Mouse (Mus musculus) heart, adult 2 months (tissue): ENCODE measurements around the gene Polrmt. TPM values are rescaled to one million over a fixed set of nuclear protein-coding genes. Genes with fewer than 3 reads are reported as not detected.

ENCODE experiments used
- DNase-seq, 2 experiments: peaks; one replicate each; pipeline ENCODE4 v3.0.0; 2021
- H3K27ac ChIP-seq: fragments of 200-600 bp; 2 replicates; pipeline ENCODE4 v1.8.1; 2022
- H3K27me3 ChIP-seq: fragments of 200-500 bp; 2 replicates; pipeline ENCODE4 v1.6.1; 2012; ENCODE audit warnings: mild to moderate bottlenecking, low read length, inconsistent platforms, mixed read lengths; ENCODE audit not compliant: control insufficient read depth, insufficient read depth
- H3K36me3 ChIP-seq: fragments of 200-500 bp; 2 replicates; pipeline ENCODE4 v1.6.1; 2012; ENCODE audit warnings: low read length, inconsistent platforms; ENCODE audit not compliant: control insufficient read depth, insufficient read depth
- H3K4me1 ChIP-seq: fragments of 200-500 bp; 2 replicates; pipeline ENCODE4 v1.6.1; 2011; ENCODE audit warnings: low read length; ENCODE audit not compliant: control insufficient read depth, insufficient read depth
- H3K4me3 ChIP-seq: fragments of 200-600 bp; 2 replicates; pipeline ENCODE4 v1.8.1; 2022
- H3K79me2 ChIP-seq: fragments of 200-500 bp; replicated peaks from 2 replicates; pipeline ENCODE4 v1.6.1; 2012; ENCODE audit warnings: mild to moderate bottlenecking, inconsistent platforms, low read length, moderate library complexity, mixed read lengths; ENCODE audit not compliant: control insufficient read depth, insufficient read depth
- H3K9ac ChIP-seq: fragments of 200-500 bp; 2 replicates; pipeline ENCODE4 v1.6.1; 2012; ENCODE audit warnings: low read depth, mild to moderate bottlenecking, control low read depth, inconsistent platforms, low read length, mixed read lengths
- CTCF ChIP-seq: fragments of 200-600 bp; IDR thresholded peaks from 2 replicates; pipeline ENCODE4 v1.8.1; 2022; ENCODE audit warnings: antibody characterized with exemption, mild to moderate bottlenecking, moderate library complexity
- EP300 ChIP-seq: fragments of 200-500 bp; IDR thresholded peaks from 2 replicates; pipeline ENCODE4 v1.6.1; 2011; ENCODE audit warnings: low read depth, low read length, control low read depth; ENCODE audit not compliant: insufficient read depth
- POLR2A ChIP-seq: fragments of 200-500 bp; IDR thresholded peaks from 2 replicates; pipeline ENCODE4 v1.6.1; 2011; ENCODE audit warnings: mild to moderate bottlenecking, low read depth, low read length, control low read depth; ENCODE audit not compliant: insufficient read depth
- WGBS: fragments of 180-500 bp; shearing (Covaris S2); methylation state at CpG from one replicate; pipeline ENCODE4 v1.1.7; 2018; 5-methylcytosine and 5-hydroxymethylcytosine counted together
- intact Hi-C: fragments of 180-260 bp; cut with DNase I; formaldehyde crosslinking; loops from one replicate; pipeline ENCODE4 v1.15.1; 2025
- polyA plus RNA-seq: library from polyadenylated mRNA; depleted of rRNA; stranded (reverse); fragments of >200 nt; gene quantifications from 2 replicates; pipeline ENCODE4 v1.2.3, GENCODE M21; 2012
- total RNA-seq, 2 experiments: library from RNA; stranded (reverse); gene quantifications; 2 replicates each; pipeline ENCODE4 v1.2.3; 2021

The Polrmt gene
- total and polyA plus RNA-seq, 3 experiments: 42.2 to 52.3 (median 44.7) TPM

DNA sequence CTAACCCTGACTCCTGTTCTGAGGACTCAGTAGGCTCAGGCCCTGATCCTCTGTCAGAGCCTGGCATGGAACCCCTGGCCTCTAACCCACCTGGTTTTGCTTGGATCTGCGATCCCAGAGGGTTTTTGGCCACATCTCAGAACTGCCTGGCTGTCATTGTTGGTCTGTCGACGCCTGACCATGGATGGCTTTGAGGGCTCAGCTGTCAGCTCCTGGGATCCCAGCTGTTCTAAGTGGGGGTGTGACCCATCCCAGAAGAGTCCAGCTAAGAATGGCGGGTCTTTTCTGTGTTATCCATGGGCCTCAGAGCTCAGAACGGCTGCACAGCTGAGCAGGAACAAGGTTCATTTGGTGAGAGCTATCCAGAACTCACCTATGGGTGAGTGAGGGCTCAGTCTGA lies 25.3 kb downstream of the Polrmt start:
- intact Hi-C loops: no loop called here
- Histone ChIP-seq H3K27me3 (peaks cover 4% of the 10 kb centered on the region; the same call in 1 of the 2 replicates), H3K9ac (no peak overlapping the region)

DNA sequence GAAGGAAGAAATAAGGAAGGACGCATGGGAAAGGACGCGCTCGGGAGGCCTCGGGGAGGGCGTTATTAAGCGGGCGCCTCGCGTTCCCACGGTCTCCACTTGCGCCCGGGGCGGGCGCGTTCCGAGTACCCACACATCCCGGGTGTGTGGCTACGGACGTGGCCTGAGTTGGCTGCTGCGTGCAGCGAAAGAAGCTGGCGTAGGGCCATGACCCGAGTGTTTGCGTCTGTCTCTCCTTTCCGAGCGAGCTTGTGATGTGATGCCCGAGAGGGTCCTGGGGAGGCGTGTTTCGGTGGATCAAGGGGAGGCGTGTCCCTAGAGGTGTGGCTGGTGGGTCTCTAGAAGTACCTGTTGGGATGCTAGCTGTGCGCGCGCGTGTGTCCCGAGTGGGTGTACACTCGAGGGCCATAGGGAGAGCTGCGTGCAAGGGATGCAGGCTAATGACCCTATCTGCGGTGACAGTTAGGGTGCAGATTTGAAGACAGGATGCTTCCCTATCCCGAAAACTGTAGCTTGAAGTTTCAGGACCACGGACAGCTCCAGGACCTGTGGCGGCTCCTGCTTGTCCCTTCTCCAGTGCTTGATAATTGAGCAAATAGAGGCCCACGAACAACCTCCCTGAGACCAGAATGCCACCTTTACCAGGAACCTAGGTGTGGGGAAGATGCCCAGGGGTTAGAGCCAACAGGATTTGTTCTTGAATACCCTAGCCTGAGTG lies 28.6 kb downstream of the Polrmt start:
- intact Hi-C loops: no loop called here
- peak in 1 of 2 experiments; percentile 74 for DNase-seq
- WGBS: 3% methylated on average over 43 of the region's 43 CpGs
- H3K27ac ChIP-seq: no peak overlapping the region
- H3K9ac ChIP-seq: no peak overlapping the region
- peaks cover 4% of the 10 kb centered on the region; the same call in 1 of the 2 replicates for H3K27me3 ChIP-seq
- TF ChIP-seq CTCF: no peak
- no peak for TF ChIP-seq EP300
- no peak for TF ChIP-seq POLR2A
- no peaks in the 10 kb centered on the region for H3K79me2 ChIP-seq
- peak overlapping the region; percentile 44; the same call in 1 of the 2 replicates for H3K4me3 ChIP-seq
- no peaks in the 10 kb centered on the region for H3K4me1 ChIP-seq
- H3K36me3 ChIP-seq: no peaks in the 10 kb centered on the region

More for the DNA sequence above, 25.3 kb downstream of the Polrmt start:
- Histone ChIP-seq H3K4me3 (no peak overlapping the region), H3K36me3 (no peaks in the 10 kb centered on the region), H3K4me1 (peaks cover 2% of the 10 kb centered on the region; the same call in 1 of the 2 replicates), H3K79me2 (no peaks in the 10 kb centered on the region), H3K27ac (no peak overlapping the region)
- DNase-seq: no peak
- TF ChIP-seq CTCF: no peak
- 41% methylated on average over 5 of the region's 5 CpGs for WGBS

DNA sequence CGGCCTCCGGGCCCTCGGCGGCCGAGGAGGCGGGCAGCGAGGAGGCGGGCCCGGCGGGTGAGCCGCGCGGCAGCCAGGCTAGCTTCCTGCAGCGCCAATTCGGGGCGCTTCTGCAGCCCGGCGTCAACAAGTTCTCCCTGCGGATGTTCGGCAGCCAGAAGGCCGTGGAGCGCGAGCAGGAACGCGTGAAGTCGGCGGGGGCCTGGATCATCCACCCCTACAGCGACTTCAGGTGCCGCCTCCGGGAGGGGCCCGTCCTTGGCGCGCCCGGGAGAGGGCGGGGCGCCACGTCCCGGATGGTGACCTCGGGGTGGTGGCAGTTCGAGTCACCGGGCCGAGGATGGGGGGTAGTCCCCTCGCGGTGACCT lies 29.4 kb downstream of the Polrmt start:
- TF ChIP-seq POLR2A (no peak), CTCF (no peak), EP300 (no peak)
- H3K36me3 ChIP-seq: no peaks in the 10 kb centered on the region
- intact Hi-C loops: no loop called here
- no peak overlapping the region for H3K27ac ChIP-seq
- H3K27me3 ChIP-seq: peaks cover 4% of the 10 kb centered on the region; the same call in 1 of the 2 replicates
- under 1% methylated on average over 43 of the region's 44 CpGs for WGBS
- DNase-seq: no peak
- H3K9ac ChIP-seq: peak overlapping the region; percentile 28
- peaks cover 3% of the 10 kb centered on the region; the same call in 1 of the 2 replicates for H3K4me1 ChIP-seq
- H3K4me3 ChIP-seq: peak overlapping the region; percentile 44
- H3K79me2 ChIP-seq: no peaks in the 10 kb centered on the region

DNA sequence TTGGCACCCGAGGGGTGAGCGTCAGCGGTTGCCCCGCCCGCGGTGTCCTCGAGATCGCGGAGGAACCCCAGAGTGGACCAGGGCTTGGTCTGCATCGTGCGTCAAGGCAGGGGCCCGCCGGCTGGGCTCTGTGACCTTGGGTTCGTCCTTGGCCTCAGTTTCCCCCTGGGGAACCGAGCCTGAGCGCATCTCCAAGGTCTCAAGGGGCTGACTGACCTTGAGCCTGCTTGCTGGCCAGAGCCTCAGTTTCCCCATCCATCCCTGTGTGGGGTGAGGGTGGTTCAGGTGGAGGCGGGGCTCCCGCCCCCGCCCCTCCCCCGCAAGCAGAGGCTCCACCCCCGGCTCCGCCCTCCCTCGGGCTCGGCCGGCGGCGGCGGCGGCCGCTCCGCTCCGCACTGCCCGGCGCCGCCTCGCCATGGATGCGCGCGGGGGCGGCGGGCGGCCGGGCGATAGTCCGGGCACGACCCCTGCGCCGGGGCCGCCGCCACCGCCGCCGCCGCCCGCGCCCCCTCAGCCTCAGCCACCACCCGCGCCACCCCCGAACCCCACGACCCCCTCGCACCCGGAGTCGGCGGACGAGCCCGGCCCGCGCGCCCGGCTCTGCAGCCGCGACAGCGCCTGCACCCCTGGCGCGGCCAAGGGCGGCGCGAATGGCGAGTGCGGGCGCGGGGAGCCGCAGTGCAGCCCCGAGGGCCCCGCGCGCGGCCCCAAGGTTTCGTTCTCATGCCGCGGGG lies 30.0 kb downstream of the Polrmt start, which contains the start of gene Hcn2:
Gene Hcn2 (plus strand): TSS at position 381 of the 734 bp plus-strand sequence.
- Histone ChIP-seq H3K79me2 (no peaks in the 10 kb centered on the region), H3K4me3 (peak within 1 kb of the TSS; percentile 44), H3K36me3 (no peaks in the 10 kb centered on the region), H3K4me1 (peaks cover 3% of the 10 kb centered on the region; the same call in 1 of the 2 replicates), H3K9ac (peak within 1 kb of the TSS; percentile 28), H3K27me3 (peaks cover 4% of the 10 kb centered on the region; the same call in 1 of the 2 replicates), H3K27ac (no peak within 1 kb of the TSS)
- intact Hi-C loops: no loop called here
- TF ChIP-seq POLR2A (no peak), CTCF (no peak), EP300 (no peak)
- WGBS: 2% methylated on average over 51 of the region's 91 CpGs
- DNase-seq: no peak

DNA sequence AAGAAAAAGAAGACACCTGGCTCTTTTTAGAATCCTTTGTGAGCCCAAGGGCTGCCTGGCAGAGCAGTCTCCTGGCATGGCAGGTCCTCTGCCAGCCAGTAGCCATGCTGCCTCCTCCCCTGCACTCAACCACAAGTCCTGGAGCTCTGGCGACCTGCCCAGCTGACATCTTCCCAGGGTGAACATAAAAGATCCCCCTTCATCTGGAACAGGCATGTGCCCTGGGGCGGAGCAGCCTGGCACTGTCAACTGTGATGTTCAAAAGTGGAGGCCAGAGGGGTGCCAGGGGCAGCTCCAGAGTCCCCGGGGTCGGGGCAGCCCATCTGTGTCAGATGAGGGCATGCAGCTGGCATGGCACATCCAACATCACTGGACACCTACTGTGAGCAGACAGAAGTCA lies 31.4 kb downstream of the Polrmt start:
- 53% methylated on average over 4 of the region's 4 CpGs for WGBS
- peaks cover 4% of the 10 kb centered on the region; the same call in 1 of the 2 replicates for H3K27me3 ChIP-seq
- H3K9ac ChIP-seq: no peak overlapping the region
- no peaks in the 10 kb centered on the region for H3K36me3 ChIP-seq
- no peak for DNase-seq
- no peaks in the 10 kb centered on the region for H3K79me2 ChIP-seq
- H3K4me3 ChIP-seq: no peak overlapping the region
- no peak overlapping the region for H3K27ac ChIP-seq
- TF ChIP-seq POLR2A: no peak
- no peak for TF ChIP-seq CTCF
- no peak for TF ChIP-seq EP300
- intact Hi-C loops: no loop called here
- peaks cover 3% of the 10 kb centered on the region; the same call in 1 of the 2 replicates for H3K4me1 ChIP-seq

DNA sequence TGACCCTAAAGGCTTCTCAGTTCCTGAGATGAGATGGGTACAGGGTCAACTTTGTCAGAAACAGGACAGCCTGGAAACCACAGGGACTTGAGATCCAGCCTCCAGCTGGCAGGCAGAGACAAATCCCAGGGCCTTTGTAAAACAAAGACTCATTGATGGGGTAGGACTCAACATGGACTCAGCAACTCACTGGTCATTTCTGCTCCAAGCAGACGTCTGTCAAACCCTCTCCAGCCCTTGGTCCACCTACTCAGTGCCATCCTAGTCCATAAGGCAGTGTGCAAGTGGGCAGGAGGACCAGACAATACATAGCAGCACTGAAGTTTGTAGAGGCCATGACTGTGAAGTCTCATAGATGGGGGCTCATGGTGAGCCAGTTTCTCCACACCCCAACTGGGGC lies 33.2 kb downstream of the Polrmt start:
- Histone ChIP-seq H3K36me3 (no peaks in the 10 kb centered on the region), H3K27ac (no peak overlapping the region), H3K9ac (no peak overlapping the region), H3K27me3 (peaks cover 4% of the 10 kb centered on the region; the same call in 1 of the 2 replicates), H3K4me3 (no peak overlapping the region), H3K79me2 (no peaks in the 10 kb centered on the region), H3K4me1 (peaks cover 5% of the 10 kb centered on the region)
- WGBS: 19% methylated on average over 1 of the region's 1 CpGs
- TF ChIP-seq POLR2A (no peak), CTCF (no peak), EP300 (no peak; the same call in 1 of the 2 replicates)
- intact Hi-C loops: no loop called here
- no peak for DNase-seq
